Mouse (Mus musculus): ENCODE data around the gene Zfand5. TPM values are rescaled to one million over a fixed set of nuclear protein-coding genes. Genes with fewer than 3 reads are reported as not detected.

Zfand5 gene
- polyA plus RNA-seq, 1 experiment from 2014 or later = 129 TPM

DNA sequence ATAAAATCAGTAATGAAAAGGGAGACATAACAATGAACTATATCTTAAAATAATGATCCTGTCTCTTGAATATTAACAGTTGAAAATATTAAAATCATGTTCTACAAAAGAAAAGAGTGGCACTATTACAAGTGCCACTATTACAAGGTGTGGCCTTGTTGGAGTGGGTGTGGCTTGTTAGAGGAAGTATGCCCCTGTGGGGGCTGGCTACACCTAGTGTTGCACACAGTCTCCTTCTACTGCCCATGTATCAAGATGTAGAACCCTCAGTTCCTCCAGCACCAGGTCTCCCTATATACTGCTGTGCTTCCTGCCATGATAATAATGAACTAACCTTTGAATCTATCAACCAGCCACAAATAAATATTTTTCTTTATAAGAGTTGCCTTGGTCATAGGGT, 11.8 kb upstream of the Zfand5 start:
- no peak overlapping the region for H3K4me2 ChIP-seq (ENCODE audit: low read length)
- no peaks in the 10 kb centered on the region for H3K36me3 ChIP-seq (ENCODE audit: control insufficient read depth, insufficient read depth, low read length)
- ATAC-seq (ENCODE audit: insufficient number of reproducible peaks, insufficient read depth, low FRiP score, low read depth) = no peak
- no peak overlapping the region for H3K4me3 ChIP-seq (ENCODE audit: control insufficient read depth in 1 of 2, insufficient read depth in 1 of 2, low read depth in 1 of 2, low read length in 2 of 2)
- no peak overlapping the region for H3K9ac ChIP-seq (ENCODE audit: low read length)
- H3K27ac ChIP-seq (replicated peaks in 1 of 2; ENCODE audit: control insufficient read depth in 1 of 2, insufficient read depth in 1 of 2, low read depth in 2 of 2, low read length in 2 of 2) = no peak overlapping the region
- H3K27me3 ChIP-seq (ENCODE audit: control insufficient read depth, insufficient read depth, low read length) = no peaks in the 10 kb centered on the region
- H3K9me3 ChIP-seq (ENCODE audit: control insufficient read depth, low read length) = no peaks in the 10 kb centered on the region
- no peaks in the 10 kb centered on the region for H3K4me1 ChIP-seq (ENCODE audit: control insufficient read depth in 2 of 2, insufficient read depth in 2 of 2, low read length in 2 of 2)

GRCm38 (mm10) chr19:21271186-21271585, 892 bp upstream of the Zfand5 start:
- ATAC-seq (ENCODE audit: insufficient number of reproducible peaks, insufficient read depth, low FRiP score, low read depth) = no peak
- Histone ChIP-seq H3K9ac (ENCODE audit: low read length) (peak overlapping the region; percentile 87), H3K9me3 (ENCODE audit: control insufficient read depth, low read length) (no peaks in the 10 kb centered on the region), H3K36me3 (ENCODE audit: control insufficient read depth, insufficient read depth, low read length) (peaks cover under 1% of the 10 kb centered on the region; the same call in 1 of the 2 replicates), H3K4me2 (ENCODE audit: low read length) (peak overlapping the region; percentile 80), H3K27ac (replicated peaks in 1 of 2; ENCODE audit: control insufficient read depth in 1 of 2, insufficient read depth in 1 of 2, low read depth in 2 of 2, low read length in 2 of 2) (peak overlapping the region; percentile 97 to 100), H3K27me3 (ENCODE audit: control insufficient read depth, insufficient read depth, low read length) (no peaks in the 10 kb centered on the region), H3K4me1 (ENCODE audit: control insufficient read depth in 2 of 2, insufficient read depth in 2 of 2, low read length in 2 of 2) (peaks cover 0 to 8% of the 10 kb centered on the region in 2 experiments; a peak in 1 of 4 replicates), H3K4me3 (ENCODE audit: control insufficient read depth in 1 of 2, insufficient read depth in 1 of 2, low read depth in 1 of 2, low read length in 2 of 2) (peak overlapping the region; percentile 61 to 97)
- WGBS = 18% methylated on average over 8 of the region's 8 CpGs

DNA sequence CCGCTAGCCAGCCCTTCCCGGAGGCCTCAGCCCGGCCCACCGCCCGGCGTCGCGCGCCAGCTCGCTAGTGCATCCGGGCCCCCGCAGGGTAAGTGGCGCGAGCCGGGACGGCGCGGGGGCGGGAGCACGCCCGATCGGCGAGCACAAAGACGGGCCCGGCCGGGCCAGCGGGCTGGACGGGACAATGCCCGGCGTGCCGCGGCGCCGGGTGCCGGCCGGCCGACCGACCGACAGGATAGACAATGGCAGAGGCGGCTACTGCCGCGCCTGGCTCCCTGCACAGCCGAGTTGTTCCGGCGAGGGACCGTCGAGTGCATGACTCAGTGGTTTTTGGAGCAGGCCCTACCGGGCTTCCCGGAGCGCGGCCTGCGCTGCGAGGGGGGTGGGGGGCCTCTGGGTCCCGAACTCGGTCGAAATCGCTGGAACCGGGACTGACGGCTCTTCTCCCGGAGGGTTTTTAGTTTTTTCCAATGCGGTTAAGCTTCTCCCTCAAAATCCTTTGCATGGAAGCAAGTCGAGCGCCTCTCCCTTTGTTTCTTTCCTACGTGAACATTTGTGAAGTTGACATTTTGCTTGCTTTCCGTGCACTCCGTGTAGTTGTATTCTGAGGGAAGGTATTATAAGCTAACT, 692 bp downstream of the Zfand5 start:
- Histone ChIP-seq H3K36me3 (ENCODE audit: control insufficient read depth, insufficient read depth, low read length) (peaks cover 16% of the 10 kb centered on the region), H3K9ac (ENCODE audit: low read length) (peak overlapping the region; percentile 100), H3K4me3 (ENCODE audit: control insufficient read depth in 1 of 2, insufficient read depth in 1 of 2, low read depth in 1 of 2, low read length in 2 of 2) (peak overlapping the region; percentile 92 to 97), H3K4me2 (ENCODE audit: low read length) (peak overlapping the region; percentile 85), H3K27ac (replicated peaks in 1 of 2; ENCODE audit: control insufficient read depth in 1 of 2, insufficient read depth in 1 of 2, low read depth in 2 of 2, low read length in 2 of 2) (peak overlapping the region; percentile 97 to 100), H3K9me3 (ENCODE audit: control insufficient read depth, low read length) (no peaks in the 10 kb centered on the region), H3K4me1 (ENCODE audit: control insufficient read depth in 2 of 2, insufficient read depth in 2 of 2, low read length in 2 of 2) (peaks cover 0 to 12% of the 10 kb centered on the region in 2 experiments; a peak in 1 of 4 replicates), H3K27me3 (ENCODE audit: control insufficient read depth, insufficient read depth, low read length) (no peaks in the 10 kb centered on the region)
- WGBS = under 1% methylated on average over 64 of the region's 66 CpGs
- peak; percentile 53 for ATAC-seq (ENCODE audit: insufficient number of reproducible peaks, insufficient read depth, low FRiP score, low read depth)

DNA sequence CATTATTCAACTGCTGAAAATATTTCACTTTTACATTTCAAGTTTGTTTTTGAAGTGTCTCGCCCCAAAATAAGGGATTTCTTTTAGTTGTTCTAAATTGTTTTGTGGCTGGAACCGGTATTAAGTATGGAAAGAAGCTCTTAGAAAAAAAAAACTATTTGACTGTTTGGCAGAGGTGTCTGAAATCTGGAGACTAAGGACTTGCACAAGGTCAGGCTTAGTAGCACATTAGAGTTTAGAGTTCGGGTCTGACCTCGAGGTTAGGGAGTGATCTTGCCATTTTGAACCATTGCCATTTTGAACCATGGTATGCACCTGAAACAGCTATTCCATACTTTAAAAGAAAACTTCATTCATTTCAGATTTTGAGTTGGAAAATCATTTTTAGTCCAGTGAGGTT, 1.4 kb downstream of the Zfand5 start:
- Histone ChIP-seq H3K4me2 (ENCODE audit: low read length) (peak overlapping the region; percentile 85), H3K27me3 (ENCODE audit: control insufficient read depth, insufficient read depth, low read length) (no peaks in the 10 kb centered on the region), H3K9ac (ENCODE audit: low read length) (peak overlapping the region; percentile 100), H3K36me3 (ENCODE audit: control insufficient read depth, insufficient read depth, low read length) (peaks cover 23% of the 10 kb centered on the region), H3K4me1 (ENCODE audit: control insufficient read depth in 2 of 2, insufficient read depth in 2 of 2, low read length in 2 of 2) (peaks cover 0 to 12% of the 10 kb centered on the region in 2 experiments; a peak in 1 of 4 replicates), H3K4me3 (ENCODE audit: control insufficient read depth in 1 of 2, insufficient read depth in 1 of 2, low read depth in 1 of 2, low read length in 2 of 2) (peak overlapping the region; percentile 48 to 97; a peak in 3 of 4 replicates), H3K27ac (replicated peaks in 1 of 2; ENCODE audit: control insufficient read depth in 1 of 2, insufficient read depth in 1 of 2, low read depth in 2 of 2, low read length in 2 of 2) (peak overlapping the region; percentile 88 to 100), H3K9me3 (ENCODE audit: control insufficient read depth, low read length) (no peaks in the 10 kb centered on the region)
- ATAC-seq (ENCODE audit: insufficient number of reproducible peaks, insufficient read depth, low FRiP score, low read depth) = no peak
- under 1% methylated on average over 4 of the region's 4 CpGs for WGBS

GRCm38 (mm10) chr19:21274181-21274591, 2.1 kb downstream of the Zfand5 start:
- Histone ChIP-seq H3K9me3 (ENCODE audit: control insufficient read depth, low read length) (no peaks in the 10 kb centered on the region), H3K27me3 (ENCODE audit: control insufficient read depth, insufficient read depth, low read length) (no peaks in the 10 kb centered on the region), H3K4me3 (ENCODE audit: control insufficient read depth in 1 of 2, insufficient read depth in 1 of 2, low read depth in 1 of 2, low read length in 2 of 2) (peak overlapping the region; percentile 48 to 97), H3K4me2 (ENCODE audit: low read length) (peak overlapping the region; percentile 85), H3K27ac (replicated peaks in 1 of 2; ENCODE audit: control insufficient read depth in 1 of 2, insufficient read depth in 1 of 2, low read depth in 2 of 2, low read length in 2 of 2) (peak overlapping the region; percentile 88 to 100; a peak in 3 of 4 replicates), H3K36me3 (ENCODE audit: control insufficient read depth, insufficient read depth, low read length) (peaks cover 28% of the 10 kb centered on the region), H3K9ac (ENCODE audit: low read length) (peak overlapping the region; percentile 100), H3K4me1 (ENCODE audit: control insufficient read depth in 2 of 2, insufficient read depth in 2 of 2, low read length in 2 of 2) (peaks cover 0 to 12% of the 10 kb centered on the region in 2 experiments; a peak in 1 of 4 replicates)
- WGBS = 0% methylated on average over 2 of the region's 2 CpGs
- peak; percentile 35; the same call in 1 of the 2 replicates for ATAC-seq (ENCODE audit: insufficient number of reproducible peaks, insufficient read depth, low FRiP score, low read depth)

DNA sequence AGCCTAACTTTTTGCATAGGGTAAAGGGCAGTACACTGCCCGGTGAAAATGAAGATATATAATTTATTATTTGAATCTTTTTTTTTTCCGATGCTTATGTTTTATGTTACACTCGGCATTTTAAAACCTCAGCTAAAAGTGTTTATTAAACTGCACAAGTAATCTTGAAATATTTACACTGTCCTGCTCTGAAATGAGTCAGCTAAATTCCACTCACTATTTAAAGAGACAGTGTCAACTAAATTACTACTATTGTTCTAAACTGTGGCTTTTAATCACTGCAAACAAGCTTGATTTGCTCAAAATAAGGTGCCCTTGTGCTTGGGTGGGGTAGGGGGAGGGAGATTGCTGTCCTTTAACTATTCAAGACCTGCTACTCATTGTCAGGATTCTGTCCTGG, 2.6 kb downstream of the Zfand5 start:
- Histone ChIP-seq H3K9ac (ENCODE audit: low read length) (peak overlapping the region; percentile 100), H3K4me1 (ENCODE audit: control insufficient read depth in 2 of 2, insufficient read depth in 2 of 2, low read length in 2 of 2) (peaks cover 0 to 12% of the 10 kb centered on the region in 2 experiments; a peak in 1 of 4 replicates), H3K27me3 (ENCODE audit: control insufficient read depth, insufficient read depth, low read length) (no peaks in the 10 kb centered on the region), H3K4me2 (ENCODE audit: low read length) (peak overlapping the region; percentile 85), H3K36me3 (ENCODE audit: control insufficient read depth, insufficient read depth, low read length) (peaks cover 32% of the 10 kb centered on the region), H3K27ac (replicated peaks in 1 of 2; ENCODE audit: control insufficient read depth in 1 of 2, insufficient read depth in 1 of 2, low read depth in 2 of 2, low read length in 2 of 2) (peak overlapping the region; percentile 56 to 100; a peak in 3 of 4 replicates), H3K4me3 (ENCODE audit: control insufficient read depth in 1 of 2, insufficient read depth in 1 of 2, low read depth in 1 of 2, low read length in 2 of 2) (peak overlapping the region; percentile 32 to 97; a peak in 3 of 4 replicates), H3K9me3 (ENCODE audit: control insufficient read depth, low read length) (no peaks in the 10 kb centered on the region)
- WGBS = 13% methylated on average over 3 of the region's 3 CpGs
- no peak for ATAC-seq (ENCODE audit: insufficient number of reproducible peaks, insufficient read depth, low FRiP score, low read depth)

DNA sequence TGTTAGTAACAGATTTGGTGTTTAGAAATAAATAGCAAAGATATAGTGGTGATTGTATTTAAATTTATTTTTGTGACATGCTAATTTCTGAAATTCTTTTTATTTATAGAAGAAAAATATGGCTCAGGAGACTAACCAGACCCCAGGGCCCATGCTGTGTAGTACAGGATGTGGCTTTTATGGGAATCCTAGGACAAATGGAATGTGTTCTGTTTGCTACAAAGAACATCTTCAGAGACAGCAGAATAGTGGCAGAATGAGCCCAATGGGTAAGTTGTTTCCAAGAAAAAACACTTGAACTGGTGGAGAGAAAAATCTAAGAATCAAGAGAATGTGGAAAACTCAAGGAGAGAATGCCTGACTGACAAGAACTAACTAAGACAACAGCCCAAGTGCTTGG, 4.2 kb downstream of the Zfand5 start:
- Histone ChIP-seq H3K27me3 (ENCODE audit: control insufficient read depth, insufficient read depth, low read length) (no peaks in the 10 kb centered on the region), H3K9me3 (ENCODE audit: control insufficient read depth, low read length) (no peaks in the 10 kb centered on the region), H3K27ac (replicated peaks in 1 of 2; ENCODE audit: control insufficient read depth in 1 of 2, insufficient read depth in 1 of 2, low read depth in 2 of 2, low read length in 2 of 2) (no peak overlapping the region; a peak in 1 of 4 replicates), H3K9ac (ENCODE audit: low read length) (no peak overlapping the region), H3K36me3 (ENCODE audit: control insufficient read depth, insufficient read depth, low read length) (peaks cover 48% of the 10 kb centered on the region), H3K4me2 (ENCODE audit: low read length) (no peak overlapping the region), H3K4me1 (ENCODE audit: control insufficient read depth in 2 of 2, insufficient read depth in 2 of 2, low read length in 2 of 2) (peaks cover 0 to 12% of the 10 kb centered on the region in 2 experiments; a peak in 1 of 4 replicates), H3K4me3 (ENCODE audit: control insufficient read depth in 1 of 2, insufficient read depth in 1 of 2, low read depth in 1 of 2, low read length in 2 of 2) (no peak overlapping the region)
- ATAC-seq (ENCODE audit: insufficient number of reproducible peaks, insufficient read depth, low FRiP score, low read depth) = no peak

Measured in heart, embryonic 14.5 days (tissue).